Mouse (Mus musculus) midbrain, embryonic 16.5 days (tissue): ENCODE measurements around the gene Grik4. TPM values are rescaled to one million over a fixed set of nuclear protein-coding genes. Genes with fewer than 3 reads are reported as not detected.

Source experiments
- ATAC-seq: fragments of 200-750 bp; cut with Nextera tagmentation; 2 replicates; pipeline ENCODE4 v1.8.0; 2017; ENCODE audit warnings: moderate TSS enrichment
- H3K27ac ChIP-seq: fragments of 300-500 bp; sonication (generic); 2 replicates; pipeline ENCODE4 v1.5.1; 2014; ENCODE audit warnings: mild to moderate bottlenecking, low read length, mixed read lengths
- H3K27me3 ChIP-seq: fragments of 300-500 bp; sonication (generic); 2 replicates; pipeline ENCODE4 v1.6.1; 2014; ENCODE audit warnings: low read depth, low read length, mixed read lengths; ENCODE audit not compliant: control insufficient read depth, insufficient read depth
- H3K36me3 ChIP-seq: fragments of 300-500 bp; sonication (generic); 2 replicates; pipeline ENCODE4 v1.6.1; 2014; ENCODE audit warnings: mild to moderate bottlenecking, low read length, moderate library complexity, mixed read lengths; ENCODE audit not compliant: control insufficient read depth, insufficient read depth
- H3K4me1 ChIP-seq: fragments of 300-500 bp; sonication (generic); 2 replicates; pipeline ENCODE4 v1.6.1; 2014; ENCODE audit warnings: mild to moderate bottlenecking, low read length, mixed read lengths; ENCODE audit not compliant: control insufficient read depth, insufficient read depth
- H3K4me2 ChIP-seq: fragments of 300-500 bp; sonication (generic); 2 replicates; pipeline ENCODE4 v1.6.1; 2014; ENCODE audit warnings: mild to moderate bottlenecking, low read length, mixed read lengths
- H3K4me3 ChIP-seq: fragments of 300-500 bp; sonication (generic); 2 replicates; pipeline ENCODE4 v1.5.1; 2014; ENCODE audit warnings: low read depth, mild to moderate bottlenecking, low read length, moderate library complexity, mixed read lengths
- H3K9ac ChIP-seq: fragments of 300-500 bp; sonication (generic); 2 replicates; pipeline ENCODE4 v1.6.1; 2014; ENCODE audit warnings: low read depth, low read length, mixed read lengths
- H3K9me3 ChIP-seq: fragments of 300-500 bp; sonication (generic); replicated peaks from 2 replicates; pipeline ENCODE4 v1.6.1; 2014; ENCODE audit warnings: mild to moderate bottlenecking, low read length, mixed read lengths; ENCODE audit not compliant: control insufficient read depth, poor library complexity, severe bottlenecking
- WGBS: fragments of 180-500 bp; shearing (Covaris S2); extraction: QIAGEN DNeasy Blood & Tissue Kit; methylation state at CpG from one replicate; pipeline ENCODE4 v1.1.7; 2014; 5-methylcytosine and 5-hydroxymethylcytosine counted together
- polyA plus RNA-seq: library from polyadenylated mRNA; unstranded; fragments of >200 nt; fragmentation: Nextera tagmentation; extraction: Ambion mirVana; gene quantifications from 2 replicates; pipeline ENCODE4 v1.2.1, GENCODE M21; 2015

Gene Grik4
- polyA plus RNA-seq, 1 experiment from 2014 or later, result 11.7 TPM

DNA sequence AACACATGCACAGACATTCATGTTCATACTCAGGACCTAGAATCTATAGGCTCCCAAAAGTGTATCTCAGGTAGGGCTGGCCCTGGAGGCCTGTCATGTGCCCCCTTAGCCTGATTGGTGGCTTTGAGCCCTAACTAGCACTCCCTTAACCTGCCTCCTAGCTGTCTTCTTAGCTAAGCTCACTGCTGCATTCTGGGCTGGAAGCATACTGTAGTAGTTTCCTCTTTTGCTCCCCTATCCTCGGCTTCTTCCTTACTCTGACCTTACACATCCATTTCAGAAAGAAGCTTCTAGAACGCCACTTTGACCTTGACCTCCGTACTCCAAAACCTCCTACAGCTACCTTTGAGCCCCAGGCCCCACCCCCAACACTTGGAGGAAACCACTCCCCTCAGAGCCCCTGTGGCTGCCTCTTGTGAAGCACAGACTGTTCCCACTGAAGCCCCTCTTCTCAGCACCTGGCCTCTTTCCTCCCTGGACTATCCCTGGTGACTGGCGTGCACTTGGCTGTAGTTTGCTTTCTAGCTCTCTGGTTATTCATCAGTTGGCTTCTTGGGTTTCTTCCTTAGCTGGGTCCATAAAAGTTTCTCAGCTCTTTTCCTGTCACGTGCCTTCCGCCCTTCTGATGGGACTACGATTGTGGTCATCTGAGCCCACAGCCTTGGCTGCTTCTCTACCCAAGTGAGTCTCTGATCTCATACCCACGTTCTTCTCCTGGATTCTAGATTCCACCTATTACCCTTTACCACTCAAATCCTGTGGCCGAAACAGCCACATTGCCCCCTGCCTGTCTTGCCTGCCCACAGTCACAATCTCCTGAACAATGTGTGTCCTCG lies 84.1 kb downstream of the Grik4 start:
- H3K36me3 ChIP-seq, result no peaks in the 10 kb centered on the region
- H3K4me1 ChIP-seq, result peaks cover 4% of the 10 kb centered on the region; the same call in 1 of the 2 replicates
- H3K27ac ChIP-seq, result no peak overlapping the region
- H3K9me3 ChIP-seq, result no peaks in the 10 kb centered on the region
- H3K9ac ChIP-seq, result no peak overlapping the region
- H3K4me3 ChIP-seq, result no peak overlapping the region
- WGBS, result 82% methylated on average over 10 of the region's 10 CpGs
- no peaks in the 10 kb centered on the region for H3K27me3 ChIP-seq
- ATAC-seq, result no peak
- no peak overlapping the region for H3K4me2 ChIP-seq

DNA sequence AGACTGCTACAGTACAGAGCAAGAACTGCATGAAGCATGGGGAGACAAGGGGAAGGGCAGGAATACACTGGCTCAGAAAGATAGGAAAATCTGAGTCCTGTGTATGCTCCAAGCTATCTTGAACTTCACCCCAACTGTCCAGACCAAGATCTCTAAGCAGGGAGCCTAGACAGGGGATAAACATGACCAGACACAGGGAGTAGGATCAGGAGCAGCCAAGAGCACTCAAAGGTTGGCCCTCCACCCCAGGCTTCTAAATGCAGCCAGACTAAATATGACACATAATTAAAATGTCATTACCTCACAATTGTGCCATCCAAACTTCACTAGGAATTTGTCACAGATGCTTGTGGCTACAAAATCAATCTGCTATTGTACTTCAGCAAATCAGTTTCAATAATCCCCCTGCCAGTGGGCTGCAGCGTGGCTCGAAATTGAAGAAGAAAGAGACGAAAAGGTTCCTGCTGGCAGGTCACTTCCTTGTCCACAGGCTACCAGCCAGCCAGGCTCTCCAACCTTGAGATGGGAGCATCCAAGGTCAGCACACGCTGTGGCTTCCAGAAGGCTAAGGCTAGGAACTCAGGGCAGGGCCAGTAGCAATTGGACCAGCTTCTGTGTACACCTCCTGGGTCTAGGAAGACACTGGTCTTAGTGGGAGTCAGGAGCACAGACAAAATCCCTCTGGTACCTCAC lies 85.1 kb downstream of the Grik4 start:
- Histone ChIP-seq H3K36me3 (no peaks in the 10 kb centered on the region), H3K9ac (no peak overlapping the region), H3K27me3 (no peaks in the 10 kb centered on the region), H3K4me3 (no peak overlapping the region), H3K4me1 (peaks cover 4% of the 10 kb centered on the region; the same call in 1 of the 2 replicates), H3K27ac (no peak overlapping the region), H3K4me2 (no peak overlapping the region), H3K9me3 (no peaks in the 10 kb centered on the region)
- WGBS, result 43% methylated on average over 4 of the region's 4 CpGs
- ATAC-seq, result no peak

DNA sequence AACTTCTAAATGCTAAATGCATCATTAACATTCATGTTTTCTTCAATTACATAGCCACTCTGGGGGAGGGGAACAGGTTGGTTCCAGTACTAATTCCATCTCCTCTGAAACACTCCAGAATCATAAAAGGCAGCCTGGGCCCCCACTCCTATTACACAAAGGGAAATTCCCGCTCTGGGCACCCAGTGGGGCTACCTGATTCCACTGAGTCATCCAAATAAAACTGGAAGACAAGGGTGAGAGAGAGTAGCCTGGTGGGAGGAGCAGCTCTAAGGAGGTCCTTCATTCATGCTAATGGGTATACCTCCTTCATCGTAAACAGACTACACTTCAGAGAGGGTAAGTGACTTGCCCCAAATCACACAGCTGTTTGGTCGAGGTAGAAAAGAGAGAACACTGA lies 85.7 kb downstream of the Grik4 start:
- Histone ChIP-seq H3K9me3 (no peaks in the 10 kb centered on the region), H3K4me1 (peaks cover 2% of the 10 kb centered on the region; the same call in 1 of the 2 replicates), H3K9ac (no peak overlapping the region), H3K27me3 (no peaks in the 10 kb centered on the region), H3K27ac (no peak overlapping the region), H3K4me2 (no peak overlapping the region), H3K4me3 (no peak overlapping the region), H3K36me3 (no peaks in the 10 kb centered on the region)
- no peak for ATAC-seq
- 69% methylated on average over 3 of the region's 3 CpGs for WGBS

DNA sequence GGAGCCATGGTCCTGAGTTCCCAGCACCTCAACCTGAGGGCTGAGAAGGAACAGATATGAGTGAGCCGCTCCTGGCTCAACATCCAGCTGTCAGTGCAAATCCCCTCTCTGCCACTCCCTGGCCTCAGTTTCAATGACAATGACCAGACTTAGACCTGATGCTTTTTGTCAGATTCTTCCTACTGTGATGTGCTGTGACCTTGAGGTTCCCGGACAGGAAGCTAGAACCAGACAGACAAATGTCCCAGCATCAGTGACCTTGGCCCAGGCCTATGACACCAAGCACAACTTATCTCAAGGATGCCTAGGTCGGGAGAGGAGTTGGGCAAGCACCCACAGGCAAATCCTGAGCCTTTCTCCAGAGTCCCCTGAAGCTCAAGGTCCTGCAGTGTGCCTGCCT lies 86.5 kb downstream of the Grik4 start:
- no peak overlapping the region for H3K9ac ChIP-seq
- no peaks in the 10 kb centered on the region for H3K27me3 ChIP-seq
- H3K4me2 ChIP-seq, result no peak overlapping the region
- no peak overlapping the region for H3K27ac ChIP-seq
- ATAC-seq, result no peak
- WGBS, result 82% methylated on average over 3 of the region's 3 CpGs
- no peaks in the 10 kb centered on the region for H3K36me3 ChIP-seq
- no peak overlapping the region for H3K4me3 ChIP-seq
- no peaks in the 10 kb centered on the region for H3K4me1 ChIP-seq
- H3K9me3 ChIP-seq, result no peaks in the 10 kb centered on the region

DNA sequence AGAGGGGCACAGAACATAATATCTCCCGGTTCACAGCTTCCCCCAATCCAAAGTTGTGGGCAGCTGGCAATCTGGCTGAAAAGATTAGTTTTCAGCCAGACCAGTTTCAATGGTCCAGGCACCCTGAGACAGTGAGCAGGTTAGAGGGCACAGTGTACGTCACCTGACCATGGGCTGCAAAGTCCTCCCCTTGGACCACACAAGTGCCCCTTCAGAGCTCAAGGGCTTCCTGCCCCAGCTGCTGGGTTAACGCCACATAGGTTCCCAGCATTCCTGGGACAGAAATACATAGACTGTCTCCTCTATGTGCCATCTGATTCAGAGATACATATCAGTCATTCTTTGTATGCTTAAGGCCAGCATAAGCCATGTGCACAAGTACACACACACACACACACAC lies 91.2 kb downstream of the Grik4 start:
- H3K9ac ChIP-seq, result no peak overlapping the region
- WGBS, result 87% methylated on average over 3 of the region's 3 CpGs

DNA sequence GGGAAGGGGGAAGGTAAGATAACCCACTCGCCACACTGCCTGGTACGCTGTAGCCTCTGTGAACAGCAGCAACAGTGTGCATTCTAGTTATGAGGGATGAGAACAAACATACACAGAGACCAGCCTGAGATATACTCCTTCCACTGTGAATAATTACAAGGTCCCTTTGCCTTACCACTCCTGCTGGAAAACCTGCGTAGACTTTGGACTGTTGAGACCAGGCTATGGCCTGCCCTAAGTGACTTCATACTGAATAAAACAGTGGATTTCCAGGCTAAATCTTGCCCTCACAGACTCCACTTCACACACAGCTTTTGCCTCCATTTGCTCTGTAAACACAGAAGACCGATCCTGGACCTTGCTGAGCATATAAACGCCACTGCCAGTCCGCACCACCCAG lies 94.2 kb downstream of the Grik4 start:
- H3K4me1 ChIP-seq, result peaks cover 16% of the 10 kb centered on the region
- no peak overlapping the region for H3K27ac ChIP-seq
- no peak overlapping the region for H3K4me2 ChIP-seq
- WGBS, result 89% methylated on average over 6 of the region's 6 CpGs
- ATAC-seq, result no peak
- H3K9me3 ChIP-seq, result no peaks in the 10 kb centered on the region
- H3K27me3 ChIP-seq, result no peaks in the 10 kb centered on the region
- H3K9ac ChIP-seq, result no peak overlapping the region
- H3K36me3 ChIP-seq, result no peaks in the 10 kb centered on the region
- no peak overlapping the region for H3K4me3 ChIP-seq

More for the DNA sequence above, 91.2 kb downstream of the Grik4 start:
- H3K4me2 ChIP-seq, result no peak overlapping the region
- no peaks in the 10 kb centered on the region for H3K36me3 ChIP-seq
- no peaks in the 10 kb centered on the region for H3K27me3 ChIP-seq
- no peak for ATAC-seq
- peaks cover 3% of the 10 kb centered on the region; the same call in 1 of the 2 replicates for H3K4me1 ChIP-seq
- H3K4me3 ChIP-seq, result no peak overlapping the region
- no peaks in the 10 kb centered on the region for H3K9me3 ChIP-seq
- no peak overlapping the region for H3K27ac ChIP-seq

DNA sequence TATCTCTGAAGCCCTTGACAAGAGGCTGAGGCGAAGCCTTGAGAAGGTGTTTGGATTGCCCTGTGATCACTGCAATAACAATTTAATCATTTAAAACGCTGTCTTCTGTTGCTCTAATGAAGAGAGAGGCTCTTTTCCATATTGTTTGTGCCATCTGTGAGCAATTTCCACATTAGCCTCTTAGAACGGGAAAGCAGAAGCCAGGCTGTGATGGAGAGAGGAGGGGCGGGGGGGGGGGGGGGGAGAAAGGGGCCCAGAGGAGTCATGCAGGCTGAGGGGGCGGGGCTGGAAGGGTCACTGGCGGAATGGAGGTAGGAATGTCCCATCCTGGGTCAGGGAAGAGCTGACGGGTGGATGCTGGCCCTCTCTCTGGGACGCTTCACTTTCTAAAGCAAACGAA lies 96.2 kb downstream of the Grik4 start:
- Histone ChIP-seq H3K27ac (no peak overlapping the region), H3K9me3 (no peaks in the 10 kb centered on the region), H3K36me3 (no peaks in the 10 kb centered on the region), H3K27me3 (no peaks in the 10 kb centered on the region), H3K4me2 (no peak overlapping the region), H3K4me1 (peaks cover 19% of the 10 kb centered on the region), H3K9ac (no peak overlapping the region), H3K4me3 (no peak overlapping the region)
- whole genome bisulfite sequencing, result 31% methylated on average over 8 of the region's 9 CpGs
- ATAC-seq, result no peak

DNA sequence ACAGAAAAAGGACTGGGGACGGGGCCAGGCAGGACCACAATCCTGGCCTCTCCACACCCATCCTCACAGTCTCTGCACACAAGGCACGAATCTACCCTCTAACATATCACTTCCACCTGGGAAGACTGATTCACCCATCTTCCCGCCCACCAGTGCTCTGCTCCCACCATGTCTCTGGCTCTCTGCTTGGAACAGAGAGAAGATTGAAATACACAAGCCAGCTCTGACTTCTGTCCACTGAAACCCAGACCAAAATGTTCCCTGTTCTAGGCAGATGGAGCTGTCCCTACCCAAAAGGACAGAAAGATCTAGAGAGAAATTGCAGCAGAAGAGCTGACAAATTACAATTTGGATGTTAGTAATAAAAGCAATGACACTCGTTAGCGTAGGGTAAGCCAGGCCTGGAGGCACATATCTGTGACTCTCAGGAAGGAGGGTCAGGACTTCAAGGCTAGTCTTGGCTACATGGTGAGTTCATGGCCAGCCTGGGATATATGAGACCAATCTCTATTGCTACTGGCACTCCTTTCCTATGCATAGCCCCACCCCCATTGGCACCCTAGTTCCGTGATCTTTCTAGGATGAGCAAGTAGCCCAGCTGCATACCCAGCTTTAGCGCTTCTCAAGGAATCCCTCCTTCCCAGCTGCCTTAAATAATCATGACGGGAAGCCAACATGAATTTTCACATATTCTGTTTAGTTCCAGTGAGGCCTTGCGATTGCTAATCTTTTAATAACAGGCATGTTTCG lies 97.4 kb downstream of the Grik4 start:
- H3K9ac ChIP-seq, result no peak overlapping the region
- no peak overlapping the region for H3K27ac ChIP-seq
- no peak for ATAC-seq
- no peak overlapping the region for H3K4me3 ChIP-seq
- H3K27me3 ChIP-seq, result no peaks in the 10 kb centered on the region
- WGBS, result 69% methylated on average over 10 of the region's 10 CpGs
- peaks cover 19% of the 10 kb centered on the region for H3K4me1 ChIP-seq
- no peaks in the 10 kb centered on the region for H3K36me3 ChIP-seq
- no peak overlapping the region for H3K4me2 ChIP-seq
- H3K9me3 ChIP-seq, result no peaks in the 10 kb centered on the region
